Mouse (Mus musculus): ENCODE measurements around the gene Rmnd1. TPM values are rescaled to one million over a fixed set of nuclear protein-coding genes. Genes with fewer than 3 reads are reported as not detected.
A peak's percentile ranks its signal among the peaks of the same experiment; 100 is the strongest.

Rmnd1 gene
- polyA plus RNA-seq, 1 experiment from 2014 or later: 17.9 TPM

- TF ChIP-seq CTCF (IDR thresholded peaks at IDR 0.05): peak; percentile 54
- TF ChIP-seq EP300 (IDR thresholded peaks at IDR 0.05): no peak
- Histone ChIP-seq H3K4me2 (replicated peaks; ENCODE audit: low read depth, low read length) (peak overlapping the region; percentile 63), H3K9ac (replicated peaks; ENCODE audit: low read depth) (peak overlapping the region; percentile 64), H3K4me1 (ENCODE audit: insufficient read depth, low read depth, low read length) (peaks cover 8% of the 10 kb centered on the region; the same call in 1 of the 2 replicates), H3K27me3 (replicated peaks; ENCODE audit: insufficient read depth, low read length) (no peaks in the 10 kb centered on the region), H3K36me3 (ENCODE audit: insufficient read depth, low read length) (no peaks in the 10 kb centered on the region), H3K4me3 (ENCODE audit: low read depth, low read length) (peak overlapping the region; percentile 57), H3K27ac (ENCODE audit: low read length) (peak overlapping the region; percentile 92), H3K9me3 (ENCODE audit: low read length) (no peaks in the 10 kb centered on the region)
- WGBS: 7% methylated on average over 19 of the region's 19 CpGs
- peak; percentile 67 for DNase-seq (ENCODE audit: low spot score)
- no peak for ATAC-seq
These were observed 988 bp upstream of the Rmnd1 start for GRCm38 (mm10) chr10:4432996-4433755.

- DNase-seq (ENCODE audit: low spot score): no peak
- peak overlapping the region; percentile 52 for H3K9ac ChIP-seq (replicated peaks; ENCODE audit: low read depth)
- TF ChIP-seq EP300 (IDR thresholded peaks at IDR 0.05): no peak
- TF ChIP-seq CTCF (IDR thresholded peaks at IDR 0.05): no peak
- ATAC-seq: no peak
- no peaks in the 10 kb centered on the region for H3K27me3 ChIP-seq (replicated peaks; ENCODE audit: insufficient read depth, low read length)
- whole genome bisulfite sequencing: 11% methylated on average over 5 of the region's 5 CpGs
- H3K4me1 ChIP-seq (ENCODE audit: insufficient read depth, low read depth, low read length): peaks cover 8% of the 10 kb centered on the region; the same call in 1 of the 2 replicates
- H3K27ac ChIP-seq (ENCODE audit: low read length): peak overlapping the region; percentile 34; the same call in 1 of the 2 replicates
- H3K4me2 ChIP-seq (replicated peaks; ENCODE audit: low read depth, low read length): peak overlapping the region; percentile 72
- H3K9me3 ChIP-seq (ENCODE audit: low read length): no peaks in the 10 kb centered on the region
- H3K36me3 ChIP-seq (ENCODE audit: insufficient read depth, low read length): no peaks in the 10 kb centered on the region
- peak overlapping the region; percentile 57 for H3K4me3 ChIP-seq (ENCODE audit: low read depth, low read length)
These were observed 454 bp downstream of the Rmnd1 start for GRCm38 (mm10) chr10:4431746-4432122.

- peaks cover 4% of the 10 kb centered on the region; the same call in 1 of the 2 replicates for H3K36me3 ChIP-seq (ENCODE audit: insufficient read depth, low read length)
- WGBS: 81% methylated on average over 3 of the region's 3 CpGs
- H3K4me3 ChIP-seq (ENCODE audit: low read depth, low read length): no peak overlapping the region
- H3K4me2 ChIP-seq (replicated peaks; ENCODE audit: low read depth, low read length): no peak overlapping the region
- H3K27ac ChIP-seq (ENCODE audit: low read length): no peak overlapping the region
- TF ChIP-seq EP300 (IDR thresholded peaks at IDR 0.05): no peak
- TF ChIP-seq CTCF (IDR thresholded peaks at IDR 0.05): no peak
- H3K4me1 ChIP-seq (ENCODE audit: insufficient read depth, low read depth, low read length): peaks cover 8% of the 10 kb centered on the region; the same call in 1 of the 2 replicates
- no peaks in the 10 kb centered on the region for H3K9me3 ChIP-seq (ENCODE audit: low read length)
- no peak overlapping the region for H3K9ac ChIP-seq (replicated peaks; ENCODE audit: low read depth)
- H3K27me3 ChIP-seq (replicated peaks; ENCODE audit: insufficient read depth, low read length): no peaks in the 10 kb centered on the region
- DNase-seq (ENCODE audit: low spot score): no peak
- ATAC-seq: no peak
These were observed 1.4 kb downstream of the Rmnd1 start for GRCm38 (mm10) chr10:4430826-4431225.

- 87% methylated on average over 8 of the region's 8 CpGs for WGBS
- peaks cover 6% of the 10 kb centered on the region; the same call in 1 of the 2 replicates for H3K36me3 ChIP-seq (ENCODE audit: insufficient read depth, low read length)
- no peak overlapping the region for H3K4me3 ChIP-seq (ENCODE audit: low read depth, low read length)
- H3K27me3 ChIP-seq (replicated peaks; ENCODE audit: insufficient read depth, low read length): no peaks in the 10 kb centered on the region
- H3K9me3 ChIP-seq (ENCODE audit: low read length): no peaks in the 10 kb centered on the region
- no peak for ATAC-seq
- no peak overlapping the region for H3K4me2 ChIP-seq (replicated peaks; ENCODE audit: low read depth, low read length)
- no peak for DNase-seq (ENCODE audit: low spot score)
- no peak overlapping the region for H3K9ac ChIP-seq (replicated peaks; ENCODE audit: low read depth)
- H3K27ac ChIP-seq (ENCODE audit: low read length): no peak overlapping the region
- TF ChIP-seq EP300 (IDR thresholded peaks at IDR 0.05) (no peak), CTCF (IDR thresholded peaks at IDR 0.05) (no peak)
- H3K4me1 ChIP-seq (ENCODE audit: insufficient read depth, low read depth, low read length): peaks cover 8% of the 10 kb centered on the region; the same call in 1 of the 2 replicates
These were observed 1.8 kb downstream of the Rmnd1 start for GRCm38 (mm10) chr10:4430399-4430798.

- ATAC-seq: no peak
- H3K4me1 ChIP-seq (ENCODE audit: insufficient read depth, low read depth, low read length): no peaks in the 10 kb centered on the region
- H3K36me3 ChIP-seq (ENCODE audit: insufficient read depth, low read length): peaks cover 6% of the 10 kb centered on the region; the same call in 1 of the 2 replicates
- no peaks in the 10 kb centered on the region for H3K27me3 ChIP-seq (replicated peaks; ENCODE audit: insufficient read depth, low read length)
- no peak for TF ChIP-seq EP300 (IDR thresholded peaks at IDR 0.05)
- TF ChIP-seq CTCF (IDR thresholded peaks at IDR 0.05): peak; percentile 51
- DNase-seq (ENCODE audit: low spot score): no peak
- no peak overlapping the region for H3K4me2 ChIP-seq (replicated peaks; ENCODE audit: low read depth, low read length)
- H3K4me3 ChIP-seq (ENCODE audit: low read depth, low read length): no peak overlapping the region
- 69% methylated on average over 8 of the region's 8 CpGs for WGBS
- no peak overlapping the region for H3K27ac ChIP-seq (ENCODE audit: low read length)
- no peaks in the 10 kb centered on the region for H3K9me3 ChIP-seq (ENCODE audit: low read length)
- no peak overlapping the region for H3K9ac ChIP-seq (replicated peaks; ENCODE audit: low read depth)
These were observed 6.9 kb downstream of the Rmnd1 start for GRCm38 (mm10) chr10:4425245-4425644.

- no peak overlapping the region for H3K27ac ChIP-seq (ENCODE audit: low read length)
- no peaks in the 10 kb centered on the region for H3K27me3 ChIP-seq (replicated peaks; ENCODE audit: insufficient read depth, low read length)
- H3K9me3 ChIP-seq (ENCODE audit: low read length): no peaks in the 10 kb centered on the region
- ATAC-seq (no peak), DNase-seq (ENCODE audit: low spot score) (no peak)
- 88% methylated on average over 1 of the region's 1 CpGs for WGBS
- TF ChIP-seq EP300 (IDR thresholded peaks at IDR 0.05) (no peak), CTCF (IDR thresholded peaks at IDR 0.05) (no peak)
- H3K36me3 ChIP-seq (ENCODE audit: insufficient read depth, low read length): peaks cover 15% of the 10 kb centered on the region
- H3K9ac ChIP-seq (replicated peaks; ENCODE audit: low read depth): no peak overlapping the region
- no peak overlapping the region for H3K4me2 ChIP-seq (replicated peaks; ENCODE audit: low read depth, low read length)
- no peaks in the 10 kb centered on the region for H3K4me1 ChIP-seq (ENCODE audit: insufficient read depth, low read depth, low read length)
- no peak overlapping the region for H3K4me3 ChIP-seq (ENCODE audit: low read depth, low read length)
These were observed 25.0 kb downstream of the Rmnd1 start for GRCm38 (mm10) chr10:4407191-4407590.
